Mouse (Mus musculus): ENCODE results near the gene Gpd2. TPM values are rescaled to one million over a fixed set of nuclear protein-coding genes. Genes with fewer than 3 reads are reported as not detected.

The Gpd2 gene
- total and polyA plus RNA-seq, 3 experiments: 15.7 to 20.4 (median 16.7) TPM

DNA sequence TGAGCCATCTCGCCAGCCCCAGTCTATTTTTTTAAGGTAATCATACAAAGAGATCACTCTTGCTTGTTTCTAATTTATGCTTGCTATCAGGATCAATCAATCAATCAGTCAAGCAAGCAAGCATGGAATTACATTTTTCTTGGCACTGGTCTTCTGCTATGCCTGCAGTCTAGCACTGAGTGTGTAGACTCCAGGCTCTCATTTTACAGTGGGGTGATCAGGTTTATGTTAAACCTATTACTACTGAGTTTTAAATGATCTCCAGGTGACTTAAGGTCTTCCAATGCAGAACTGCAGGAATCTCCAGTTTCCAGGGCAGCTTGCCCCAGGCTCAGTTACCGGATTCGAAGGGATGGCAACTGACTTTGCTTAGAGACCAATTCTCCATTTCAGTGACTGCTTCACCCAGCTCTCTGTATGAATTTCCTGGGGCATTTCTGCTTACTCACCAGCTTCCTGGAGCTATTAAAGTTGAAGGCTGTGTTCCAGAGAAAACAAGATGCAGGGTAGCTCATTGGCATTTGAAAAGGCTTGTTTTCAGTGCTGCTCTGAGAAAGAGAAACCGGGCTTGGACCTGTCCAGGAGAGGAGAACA is 7.7 kb upstream of the Gpd2 start:
- Histone ChIP-seq H3K4me1 (ENCODE audit: control insufficient read depth in 1 of 2, insufficient read depth in 2 of 2) (peaks cover 2% of the 10 kb centered on the region in 2 experiments; a peak in 1 of 4 replicates), H3K36me3 (replicated peaks in 1 of 2; ENCODE audit: control insufficient read depth in 1 of 2, insufficient read depth in 1 of 2, low read length in 1 of 2) (no peaks in the 10 kb centered on the region), H3K9me3 (replicated peaks; ENCODE audit: low read length) (no peaks in the 10 kb centered on the region), H3K27ac (ENCODE audit: insufficient read depth, low read depth) (no peak overlapping the region), H3K4me3 (replicated peaks in 1 of 3; ENCODE audit: low read depth in 2 of 3, low read length in 2 of 3, poor library complexity in 1 of 3) (no peak overlapping the region), H3K27me3 (replicated peaks) (no peaks in the 10 kb centered on the region), H3K4me2 (ENCODE audit: insufficient read depth, low read depth, poor library complexity, severe bottlenecking) (no peak overlapping the region), H3K79me2 (replicated peaks; ENCODE audit: control insufficient read depth, extremely low read depth, insufficient read depth, poor library complexity, severe bottlenecking) (no peaks in the 10 kb centered on the region), H3K9ac (ENCODE audit: insufficient read depth, low read depth) (no peak overlapping the region)
- dilution Hi-C loops (cut with MboI; ENCODE audit: extremely low pct_ligation_motif_present, extremely low pct_unique_long_range_greater_than_20kb, low sequenced_read_pairs) (no loop called here), in situ Hi-C loops (cut with MboI; ENCODE audit: low pct_ligation_motif_present, low pct_unique_long_range_greater_than_20kb, low sequenced_read_pairs) (no loop called here)
- TF ChIP-seq ZNF384 (IDR thresholded peaks at IDR 0.05; ENCODE audit: low read depth, low read length) (no peak), RAD21 (IDR thresholded peaks at IDR 0.05; ENCODE audit: low read depth, low read length) (no peak), MEF2A (IDR thresholded peaks at IDR 0.05; ENCODE audit: borderline replicate concordance, low read depth, low read length) (no peak), PAX5 (IDR thresholded peaks at IDR 0.05; ENCODE audit: low read length) (no peak), POLR2A (IDR thresholded peaks at IDR 0.05; ENCODE audit: low read depth, low read length) (no peak), USF2 (conservative IDR thresholded peaks at IDR 0.05; ENCODE audit: low read depth, low read length) (no peak), POLR2AphosphoS2 (IDR thresholded peaks at IDR 0.05; ENCODE audit: low read depth, low read length) (no peak), UBTF (IDR thresholded peaks at IDR 0.05; ENCODE audit: low read depth, low read length) (no peak), SIN3A (IDR thresholded peaks at IDR 0.05; ENCODE audit: low read length) (no peak), GABPA (IDR thresholded peaks at IDR 0.05; ENCODE audit: insufficient replicate concordance, low read depth, low read length) (no peak), EP300 (IDR thresholded peaks at IDR 0.05; ENCODE audit: low read length) (no peak), SMC3 (IDR thresholded peaks at IDR 0.05; ENCODE audit: low read depth, low read length) (no peak), HCFC1 (IDR thresholded peaks at IDR 0.05; ENCODE audit: low read depth, low read length) (no peak), JUND (conservative IDR thresholded peaks at IDR 0.05; ENCODE audit: low read depth, low read length) (no peak), ZC3H11A (IDR thresholded peaks at IDR 0.05; ENCODE audit: low read depth, low read length) (no peak), ELF1 (IDR thresholded peaks at IDR 0.05; ENCODE audit: low read depth, low read length) (no peak), TBP (conservative IDR thresholded peaks at IDR 0.05; ENCODE audit: low read depth, low read length) (no peak), TCF12 (IDR thresholded peaks at IDR 0.05; ENCODE audit: low read depth, low read length) (no peak), JUN (IDR thresholded peaks at IDR 0.05; ENCODE audit: insufficient read depth, low read depth, low read length) (no peak), IRF4 (IDR thresholded peaks at IDR 0.05; ENCODE audit: low read depth, low read length) (no peak)
- no peak for DNase-seq (ENCODE audit: extremely low read depth)

- no peak overlapping the region for H3K9ac ChIP-seq (ENCODE audit: insufficient read depth, low read depth)
- peaks cover 2 to 5% of the 10 kb centered on the region in 2 experiments; a peak in 1 of 4 replicates for H3K4me1 ChIP-seq (ENCODE audit: control insufficient read depth in 1 of 2, insufficient read depth in 2 of 2)
- H3K36me3 ChIP-seq (replicated peaks in 1 of 2; ENCODE audit: control insufficient read depth in 1 of 2, insufficient read depth in 1 of 2, low read length in 1 of 2): no peaks in the 10 kb centered on the region
- H3K4me2 ChIP-seq (ENCODE audit: insufficient read depth, low read depth, poor library complexity, severe bottlenecking): no peak overlapping the region
- no peaks in the 10 kb centered on the region for H3K79me2 ChIP-seq (replicated peaks; ENCODE audit: control insufficient read depth, extremely low read depth, insufficient read depth, poor library complexity, severe bottlenecking)
- no peak overlapping the region for H3K4me3 ChIP-seq (replicated peaks in 1 of 3; ENCODE audit: low read depth in 2 of 3, low read length in 2 of 3, poor library complexity in 1 of 3)
- in situ Hi-C loops (cut with MboI; ENCODE audit: low pct_ligation_motif_present, low pct_unique_long_range_greater_than_20kb, low sequenced_read_pairs): no loop called here
- no peaks in the 10 kb centered on the region for H3K9me3 ChIP-seq (replicated peaks; ENCODE audit: low read length)
- dilution Hi-C loops (cut with MboI; ENCODE audit: extremely low pct_ligation_motif_present, extremely low pct_unique_long_range_greater_than_20kb, low sequenced_read_pairs): no loop called here
- TF ChIP-seq ETS1 (conservative IDR thresholded peaks at IDR 0.05; ENCODE audit: low read depth, low read length) (no peak), POLR2AphosphoS2 (IDR thresholded peaks at IDR 0.05; ENCODE audit: low read depth, low read length) (no peak), USF1 (IDR thresholded peaks at IDR 0.05; ENCODE audit: low read depth, low read length) (no peak), MAX (IDR thresholded peaks at IDR 0.05; ENCODE audit: low read length) (no peak), JUND (conservative IDR thresholded peaks at IDR 0.05; ENCODE audit: low read depth, low read length) (no peak), GABPA (IDR thresholded peaks at IDR 0.05; ENCODE audit: insufficient replicate concordance, low read depth, low read length) (no peak), MXI1 (IDR thresholded peaks at IDR 0.05; ENCODE audit: low read depth, low read length) (no peak), CHD1 (IDR thresholded peaks at IDR 0.05; ENCODE audit: low read depth, low read length) (no peak), E2F4 (IDR thresholded peaks at IDR 0.05; ENCODE audit: insufficient replicate concordance, low read depth, low read length) (no peak), UBTF (IDR thresholded peaks at IDR 0.05; ENCODE audit: low read depth, low read length) (no peak), TBP (conservative IDR thresholded peaks at IDR 0.05; ENCODE audit: low read depth, low read length) (no peak), EP300 (IDR thresholded peaks at IDR 0.05; ENCODE audit: low read length) (no peak), POLR2A (IDR thresholded peaks at IDR 0.05; ENCODE audit: low read depth, low read length) (no peak), MYC (IDR thresholded peaks at IDR 0.05; ENCODE audit: low read depth, low read length) (no peak), SMC3 (IDR thresholded peaks at IDR 0.05; ENCODE audit: low read depth, low read length) (no peak), MAZ (IDR thresholded peaks at IDR 0.05; ENCODE audit: low read depth, low read length) (no peak), BHLHE40 (IDR thresholded peaks at IDR 0.05; ENCODE audit: low read depth, low read length) (no peak), ZC3H11A (IDR thresholded peaks at IDR 0.05; ENCODE audit: low read depth, low read length) (no peak)
- DNase-seq (ENCODE audit: extremely low read depth): no peak
- H3K27me3 ChIP-seq (replicated peaks): no peaks in the 10 kb centered on the region
- no peak overlapping the region for H3K27ac ChIP-seq (ENCODE audit: insufficient read depth, low read depth)
These were observed 6.0 kb upstream of the Gpd2 start for GRCm38 (mm10) chr2:57231432-57231831.
